Mouse (Mus musculus) MEL (cell line): ENCODE results near the gene Gm10118. TPM values are rescaled to one million over a fixed set of nuclear protein-coding genes. Genes with fewer than 3 reads are reported as not detected.

Experiments used
- DNase-seq: peaks from one replicate; pipeline ENCODE4 v3.0.0; 2011; ENCODE audit warnings: low read depth, low spot score
- H3K27ac ChIP-seq: 2 replicates; pipeline ENCODE4 v1.5.1; 2012; ENCODE audit warnings: low read depth, mild to moderate bottlenecking, control low read depth, low read length, moderate library complexity; ENCODE audit not compliant: control insufficient read depth
- H3K27me3 ChIP-seq, 2 experiments: fragments of 150-350 bp in 1 of 2; sonication (generic) in 1 of 2; 2 replicates each; pipeline ENCODE4 v1.6.1; 2012; ENCODE audit warnings: low read length in 2 of 2, mild to moderate bottlenecking in 2 of 2, improper control_type of control experiment in 1 of 2, moderate library complexity in 1 of 2; ENCODE audit not compliant: insufficient read depth in 2 of 2, control insufficient read depth in 1 of 2
- H3K36me3 ChIP-seq, 2 experiments: 2 replicates each; pipeline ENCODE4 v1.6.1; 2012 to 2014; ENCODE audit warnings: low read length in 2 of 2, improper control_type of control experiment in 1 of 2, inconsistent platforms in 1 of 2, mild to moderate bottlenecking in 1 of 2; ENCODE audit not compliant: insufficient read depth in 2 of 2, control insufficient read depth in 1 of 2
- H3K4me1 ChIP-seq, 2 experiments: fragments of 150-350 bp in 1 of 2; sonication (generic) in 1 of 2; 2 replicates each; pipeline ENCODE4 v1.6.1; 2012; ENCODE audit warnings: low read length in 2 of 2, improper control_type of control experiment in 1 of 2, mild to moderate bottlenecking in 1 of 2; ENCODE audit not compliant: insufficient read depth in 2 of 2, control insufficient read depth in 1 of 2
- H3K4me3 ChIP-seq, 2 experiments: fragments of 150-350 bp in 1 of 2; sonication (generic) in 1 of 2; 2 replicates each; pipeline ENCODE4 v1.5.1; 2012; ENCODE audit warnings: low read depth in 2 of 2, low read length in 2 of 2, mild to moderate bottlenecking in 2 of 2, moderate library complexity in 2 of 2, control low read depth in 1 of 2, improper control_type of control experiment in 1 of 2; ENCODE audit not compliant: control insufficient read depth in 1 of 2, insufficient read depth in 1 of 2
- H3K79me2 ChIP-seq: 2 replicates; pipeline ENCODE4 v1.6.1; 2012; ENCODE audit warnings: mild to moderate bottlenecking, low read length, moderate library complexity; ENCODE audit not compliant: control insufficient read depth, poor library complexity, insufficient read depth
- H3K9ac ChIP-seq: 2 replicates; pipeline ENCODE4 v1.6.1; 2012; ENCODE audit warnings: low read depth, mild to moderate bottlenecking, control low read depth, low read length, moderate library complexity; ENCODE audit not compliant: control insufficient read depth, poor library complexity, severe bottlenecking
- H3K9me3 ChIP-seq: fragments of 150-350 bp; sonication (generic); replicated peaks from 2 replicates; pipeline ENCODE4 v1.6.1; 2012; ENCODE audit warnings: mild to moderate bottlenecking, low read length, improper control_type of control experiment, moderate library complexity; ENCODE audit not compliant: insufficient read depth
- CHD2 ChIP-seq: IDR thresholded peaks from 2 replicates; pipeline ENCODE4 v1.6.1; 2011; ENCODE audit warnings: low read length, improper control_type of control experiment
- E2F4 ChIP-seq: IDR thresholded peaks from 2 replicates; pipeline ENCODE4 v1.6.1; 2011; ENCODE audit warnings: low read depth, low read length, improper control_type of control experiment, borderline replicate concordance
- ELF1 ChIP-seq: IDR thresholded peaks from 2 replicates; pipeline ENCODE4 v1.6.1; 2014; ENCODE audit warnings: low read depth, mild to moderate bottlenecking, inconsistent platforms, low read length, improper control_type of control experiment, moderate library complexity
- EP300 ChIP-seq, 2 experiments: IDR thresholded peaks; 2 replicates each; pipeline ENCODE4 v1.6.1; 2011; ENCODE audit warnings: improper control_type of control experiment in 2 of 2, low read length in 2 of 2, low read depth in 1 of 2, mild to moderate bottlenecking in 1 of 2
- GABPA ChIP-seq: IDR thresholded peaks from 2 replicates; pipeline ENCODE4 v1.6.1; 2012; ENCODE audit warnings: low read depth, mild to moderate bottlenecking, inconsistent platforms, low read length, improper control_type of control experiment, moderate library complexity
- GATA1 ChIP-seq: IDR thresholded peaks from 2 replicates; pipeline ENCODE4 v1.6.1; 2011; ENCODE audit warnings: low read depth, low read length, improper control_type of control experiment
- HCFC1 ChIP-seq: IDR thresholded peaks from 2 replicates; pipeline ENCODE4 v1.6.1; 2012; ENCODE audit warnings: low read depth, mild to moderate bottlenecking, inconsistent platforms, low read length, improper control_type of control experiment, moderate library complexity
- KAT2A ChIP-seq: conservative IDR thresholded peaks from 2 replicates; pipeline ENCODE4 v1.6.1; 2012; ENCODE audit warnings: low read depth, low read length, improper control_type of control experiment, inconsistent platforms
- MAX ChIP-seq: IDR thresholded peaks from 2 replicates; pipeline ENCODE4 v1.6.1; 2011; ENCODE audit warnings: low read length, improper control_type of control experiment
- MAZ ChIP-seq: IDR thresholded peaks from 2 replicates; pipeline ENCODE4 v1.6.1; 2012; ENCODE audit warnings: low read depth, mild to moderate bottlenecking, inconsistent platforms, low read length, improper control_type of control experiment
- MXI1 ChIP-seq: IDR thresholded peaks from 2 replicates; pipeline ENCODE4 v1.6.1; 2011; ENCODE audit warnings: mild to moderate bottlenecking, low read depth, low read length, improper control_type of control experiment
- MYB ChIP-seq: IDR thresholded peaks from 2 replicates; pipeline ENCODE4 v1.6.1; 2011; ENCODE audit warnings: mild to moderate bottlenecking, low read depth, low read length, improper control_type of control experiment
- MYC ChIP-seq: IDR thresholded peaks from 2 replicates; pipeline ENCODE4 v1.6.1; 2011; ENCODE audit warnings: low read depth, mild to moderate bottlenecking, low read length, improper control_type of control experiment, moderate library complexity
- POLR2A ChIP-seq, 2 experiments: IDR thresholded peaks; 2 replicates each; pipeline ENCODE4 v1.6.1; 2011 to 2012; ENCODE audit warnings: low read length in 2 of 2, mild to moderate bottlenecking in 2 of 2, control low read depth in 1 of 2, improper control_type of control experiment in 1 of 2, low read depth in 1 of 2, moderate library complexity in 1 of 2; ENCODE audit not compliant: control insufficient read depth in 1 of 2, insufficient read depth in 1 of 2, poor library complexity in 1 of 2
- POLR2AphosphoS2 ChIP-seq: IDR thresholded peaks from 2 replicates; pipeline ENCODE4 v1.6.1; 2011; ENCODE audit warnings: low read length, improper control_type of control experiment
- RAD21 ChIP-seq: IDR thresholded peaks from 2 replicates; pipeline ENCODE4 v1.6.1; 2011; ENCODE audit warnings: mild to moderate bottlenecking, low read depth, low read length, improper control_type of control experiment
- SIN3A ChIP-seq: IDR thresholded peaks from 2 replicates; pipeline ENCODE4 v1.6.1; 2012; ENCODE audit warnings: low read length, improper control_type of control experiment, inconsistent platforms
- SMC3 ChIP-seq: IDR thresholded peaks from 2 replicates; pipeline ENCODE4 v1.6.1; 2011; ENCODE audit warnings: low read depth, low read length, improper control_type of control experiment
- TAL1 ChIP-seq: IDR thresholded peaks from 2 replicates; pipeline ENCODE4 v1.6.1; 2012; ENCODE audit warnings: mild to moderate bottlenecking, inconsistent platforms, low read length, moderate library complexity, mixed read lengths
- TBP ChIP-seq: IDR thresholded peaks from 2 replicates; pipeline ENCODE4 v1.8.0; 2011; ENCODE audit warnings: low read depth, low read length, improper control_type of control experiment
- UBTF ChIP-seq: IDR thresholded peaks from 2 replicates; pipeline ENCODE4 v1.6.1; 2012; ENCODE audit warnings: low read depth, mild to moderate bottlenecking, inconsistent platforms, low read length, improper control_type of control experiment, moderate library complexity, borderline replicate concordance; ENCODE audit not compliant: insufficient read depth
- USF2 ChIP-seq, 2 experiments: IDR thresholded peaks; 2 replicates each; pipeline ENCODE4 v1.6.1; 2011 to 2012; ENCODE audit warnings: improper control_type of control experiment in 2 of 2, low read length in 2 of 2, borderline replicate concordance in 1 of 2, inconsistent platforms in 1 of 2, low read depth in 1 of 2, mild to moderate bottlenecking in 1 of 2; ENCODE audit not compliant: insufficient read depth in 1 of 2
- ZC3H11A ChIP-seq: IDR thresholded peaks from 2 replicates; pipeline ENCODE4 v1.6.1; 2012; ENCODE audit warnings: low read depth, mild to moderate bottlenecking, inconsistent platforms, low read length, improper control_type of control experiment
- ZMIZ1 ChIP-seq: IDR thresholded peaks from 2 replicates; pipeline ENCODE4 v1.6.1; 2012; ENCODE audit warnings: low read depth, mild to moderate bottlenecking, inconsistent platforms, low read length, improper control_type of control experiment, moderate library complexity
- ZNF384 ChIP-seq: IDR thresholded peaks from 2 replicates; pipeline ENCODE4 v1.6.1; 2012; ENCODE audit warnings: low read depth, mild to moderate bottlenecking, inconsistent platforms, low read length, improper control_type of control experiment
- polyA plus RNA-seq, 2 experiments: library from polyadenylated mRNA; stranded (reverse) in 1 of 2; unstranded in 1 of 2; fragments of >175 nt in 1 of 2; fragments of >200 nt in 1 of 2; gene quantifications; 2 replicates each; pipeline versions ENCODE4 v1.2.1 to v1.2.4; 2012; ENCODE audit warnings: low replicate concordance in 2 of 2, low read depth in 1 of 2; ENCODE audit not compliant: insufficient read length in 2 of 2, insufficient read depth in 1 of 2, missing spikeins in 1 of 2
- total RNA-seq: library from RNA; depleted of rRNA; stranded (reverse); fragments of 300-350 nt; gene quantifications from 2 replicates; pipeline ENCODE4 v1.2.3, GENCODE M21; 2012

Gene Gm10118
- total and polyA plus RNA-seq, 3 experiments: not detected

GRCm38 (mm10) chr10:63950867-63951266, 23.6 kb upstream of the Gm10118 start:
- no peak for TF ChIP-seq MYC
- no peak for TF ChIP-seq ZMIZ1
- TF ChIP-seq ZNF384: no peak
- no peak for TF ChIP-seq TAL1
- no peak for TF ChIP-seq E2F4
- no peak for TF ChIP-seq MYB
- no peak for TF ChIP-seq SIN3A
- no peak for TF ChIP-seq SMC3
- no peak for TF ChIP-seq GABPA
- TF ChIP-seq MXI1: no peak
- no peak for TF ChIP-seq KAT2A
- TF ChIP-seq ZC3H11A: no peak
- TF ChIP-seq POLR2AphosphoS2: no peak
- no peak for TF ChIP-seq ELF1
- TF ChIP-seq, all 39 proteins: peak for 0
- H3K4me1 ChIP-seq: no peaks in the 10 kb centered on the region
- DNase-seq: no peak
- no peak overlapping the region for H3K9ac ChIP-seq
- H3K79me2 ChIP-seq: no peaks in the 10 kb centered on the region
- H3K36me3 ChIP-seq: no peaks in the 10 kb centered on the region
- no peak overlapping the region for H3K27ac ChIP-seq
- no peaks in the 10 kb centered on the region for H3K9me3 ChIP-seq
- H3K27me3 ChIP-seq: no peaks in the 10 kb centered on the region
- no peak overlapping the region for H3K4me3 ChIP-seq

- H3K27me3 ChIP-seq: no peaks in the 10 kb centered on the region
- no peak for TF ChIP-seq E2F4
- no peak for TF ChIP-seq ELF1
- no peak for TF ChIP-seq MAX
- no peak for TF ChIP-seq GABPA
- TF ChIP-seq TAL1: no peak
- TF ChIP-seq MYC: no peak
- TF ChIP-seq RAD21: no peak
- TF ChIP-seq USF2 (IDR thresholded peaks at IDR 0.05; ENCODE audit: borderline replicate concordance in 1 of 2, insufficient read depth in 1 of 2, low read depth in 1 of 2, low read length in 2 of 2): no peak
- no peak for TF ChIP-seq UBTF
- TF ChIP-seq MAZ: no peak
- no peak for TF ChIP-seq POLR2A (IDR thresholded peaks at IDR 0.05; ENCODE audit: control insufficient read depth in 1 of 2, insufficient read depth in 1 of 2, low read depth in 1 of 2, low read length in 2 of 2, poor library complexity in 1 of 2)
- no peak for TF ChIP-seq EP300 (IDR thresholded peaks at IDR 0.05; ENCODE audit: low read depth in 1 of 2, low read length in 2 of 2)
- TF ChIP-seq CHD2: no peak
- no peak for TF ChIP-seq TBP
- TF ChIP-seq GATA1: no peak
- TF ChIP-seq HCFC1: no peak
- no peak for TF ChIP-seq ZMIZ1
- H3K4me3 ChIP-seq: no peak overlapping the region
- H3K79me2 ChIP-seq: no peaks in the 10 kb centered on the region
- no peaks in the 10 kb centered on the region for H3K36me3 ChIP-seq
- no peaks in the 10 kb centered on the region for H3K4me1 ChIP-seq
- no peak overlapping the region for H3K27ac ChIP-seq
- DNase-seq: no peak
- no peak overlapping the region for H3K9ac ChIP-seq
- no peaks in the 10 kb centered on the region for H3K9me3 ChIP-seq
These were observed 20.0 kb upstream of the Gm10118 start for GRCm38 (mm10) chr10:63947266-63947665.
